Mouse (Mus musculus): Measurements from ENCODE around the gene Dlg3.

DNA sequence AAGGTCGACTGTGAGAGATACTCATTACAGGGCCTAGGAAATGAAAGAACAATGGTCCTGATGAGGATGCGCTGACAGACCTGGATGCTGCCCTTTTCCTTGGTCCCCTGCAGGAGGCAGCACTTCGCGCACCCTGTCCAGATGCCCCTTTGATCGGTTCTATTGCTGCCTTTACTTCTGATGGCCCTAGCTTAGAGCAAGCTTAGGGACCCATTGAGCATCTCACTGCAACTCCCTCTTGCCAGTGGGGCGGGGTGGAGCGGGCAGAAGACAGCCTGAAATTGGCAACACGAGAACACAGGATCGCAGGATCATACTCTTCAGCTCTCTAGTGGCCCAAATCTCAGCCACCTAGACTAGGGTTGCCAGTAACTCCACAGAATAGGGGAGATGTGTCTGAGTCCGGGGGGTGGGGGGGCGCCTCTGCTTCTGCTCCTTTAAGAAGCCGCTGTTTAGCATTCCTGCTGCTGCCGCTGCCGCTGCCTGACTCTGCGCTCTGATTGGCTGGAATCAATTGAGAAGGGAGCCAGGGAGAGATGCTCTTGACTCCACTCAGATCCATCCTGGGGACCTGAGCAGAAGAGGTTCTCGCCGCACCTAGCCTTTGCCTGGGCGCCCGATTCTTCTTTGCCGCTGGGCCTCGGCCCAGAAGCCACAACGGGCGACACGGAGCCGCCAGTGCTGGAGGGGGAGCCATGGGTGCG lies at the start of gene Dlg3:
- no peak for TF ChIP-seq EP300 (IDR thresholded peaks at IDR 0.05; ENCODE audit: low read depth in 1 of 2, low read length in 2 of 2)
- TF ChIP-seq CTCF (IDR thresholded peaks at IDR 0.05 in 2 of 3, conservative IDR thresholded peaks at IDR 0.05 in 1 of 3; ENCODE audit: control insufficient read depth in 1 of 3, insufficient read depth in 1 of 3, low read depth in 2 of 3, low read length in 3 of 3, poor library complexity in 1 of 3, severe bottlenecking in 1 of 3): no peak
- TF ChIP-seq ELF1 (IDR thresholded peaks at IDR 0.05; ENCODE audit: low read depth, low read length): no peak
- TF ChIP-seq MAX (IDR thresholded peaks at IDR 0.05; ENCODE audit: low read length): no peak
- no peak for TF ChIP-seq MEF2A (IDR thresholded peaks at IDR 0.05; ENCODE audit: extremely low read depth, insufficient replicate concordance, low read depth, low read length, poor library complexity, severe bottlenecking)
- TF ChIP-seq MAFK (IDR thresholded peaks at IDR 0.05; ENCODE audit: borderline replicate concordance, low read depth, low read length): no peak
- no peak for TF ChIP-seq NRF1 (IDR thresholded peaks at IDR 0.05; ENCODE audit: insufficient read depth, low read depth, low read length, poor library complexity, severe bottlenecking)
- no peak for TF ChIP-seq NELFE (IDR thresholded peaks at IDR 0.05; ENCODE audit: low read depth, low read length)
- TF ChIP-seq GATA1 (IDR thresholded peaks at IDR 0.05; ENCODE audit: low read depth, low read length): no peak
- no peak for TF ChIP-seq POLR2A (IDR thresholded peaks at IDR 0.05; ENCODE audit: control insufficient read depth in 1 of 2, insufficient read depth in 1 of 2, low read depth in 1 of 2, low read length in 2 of 2, poor library complexity in 1 of 2)
- no peak for TF ChIP-seq SMC3 (IDR thresholded peaks at IDR 0.05; ENCODE audit: low read depth, low read length)
- TF ChIP-seq GABPA (IDR thresholded peaks at IDR 0.05; ENCODE audit: low read depth, low read length): no peak
- no peak for TF ChIP-seq MXI1 (IDR thresholded peaks at IDR 0.05; ENCODE audit: low read depth, low read length)

Data from MEL (cell line).